Mouse (Mus musculus) erythroblast, adult 5-6 weeks (primary cell): ENCODE data around the gene Zgpat. TPM values are rescaled to one million over a fixed set of nuclear protein-coding genes. Genes with fewer than 3 reads are reported as not detected.

Experiments
- ATAC-seq: replicated peaks from 2 replicates; pipeline ENCODE4 v1.8.0; 2016; ENCODE audit warnings: moderate number of reproducible peaks, mild to moderate bottlenecking, moderate TSS enrichment, inconsistent platforms; ENCODE audit not compliant: poor library complexity, low FRiP score, severe bottlenecking
- total RNA-seq, 2 experiments: library from RNA; stranded (forward) in 1 of 2; stranded (reverse) in 1 of 2; fragments of 150-400 nt in 1 of 2; fragments of 200-764, 138-1000 nt in 1 of 2; gene quantifications; 2 replicates each; pipeline versions ENCODE4 v1.2.3 to v1.2.4; 2015 to 2017; ENCODE audit warnings: low replicate concordance in 2 of 2

Gene Zgpat
- total RNA-seq, 2 experiments from 2014 or later = 0.77 to 10.5 TPM

DNA sequence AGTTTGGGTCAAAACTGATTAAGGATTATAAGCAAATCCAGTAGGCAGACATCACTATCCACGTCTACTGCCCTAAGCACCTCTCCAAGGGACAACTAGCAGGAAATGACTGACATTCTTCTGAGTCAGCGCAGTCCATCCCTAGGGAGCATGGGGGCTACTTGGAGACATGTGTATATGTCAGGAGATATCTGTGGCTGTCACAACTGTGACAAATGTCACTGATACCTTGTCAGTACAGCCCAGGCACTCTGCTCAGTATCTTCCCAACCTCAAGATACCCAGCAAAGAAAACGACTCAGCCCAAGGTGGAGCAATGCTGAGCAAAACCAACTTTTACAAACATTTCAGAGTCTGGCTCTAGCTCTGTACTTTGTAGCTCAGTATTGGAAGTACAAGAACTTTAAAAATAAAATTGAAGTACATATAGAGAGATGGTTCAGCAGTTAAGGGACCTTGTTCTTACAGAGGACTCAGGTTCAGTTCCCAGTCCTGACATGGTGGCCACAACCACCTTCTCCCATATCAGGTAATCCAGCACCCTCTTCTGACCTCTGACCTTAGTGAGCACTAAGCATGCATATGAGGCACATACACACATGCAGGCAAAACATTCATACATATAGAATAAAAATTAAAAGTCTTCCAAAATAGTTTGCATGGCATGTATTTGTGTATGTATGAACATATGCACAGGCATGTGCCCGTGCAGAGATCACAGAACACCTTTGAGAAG is 56.3 kb downstream of the Zgpat start:
- ATAC-seq = peak; percentile 40

DNA sequence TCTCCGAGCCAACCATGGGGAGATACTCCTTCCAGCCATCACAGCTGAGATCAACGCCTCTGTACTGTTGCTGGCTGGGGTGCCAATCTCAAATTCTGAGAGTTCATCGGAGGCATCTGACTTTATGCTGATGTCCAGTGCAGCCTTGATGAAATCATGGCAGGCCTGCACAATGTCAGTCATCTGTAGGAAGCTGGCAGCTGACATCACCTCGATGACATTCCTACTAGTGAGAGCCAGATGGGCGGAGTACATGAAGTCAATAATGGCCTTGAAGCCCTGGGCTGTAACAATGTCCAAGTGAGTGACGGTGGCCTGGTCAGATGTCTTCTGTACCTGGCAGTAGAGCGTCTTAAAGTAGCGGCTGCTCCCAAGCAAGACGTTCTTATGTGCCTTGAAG is 59.1 kb downstream of the Zgpat start:
- no peak for ATAC-seq

Other genes starting within 250 kb of the Zgpat start
- gene Kcnq2, start 229.6 kb upstream of the Zgpat start, total RNA-seq (2015; ENCODE audit: low replicate concordance) = not detected in 2 replicates
- gene Kcnq2, start 229.6 kb upstream of the Zgpat start, total RNA-seq (2017; ENCODE audit: low replicate concordance) = not detected in 2 replicates
- gene Eef1a2, start 207.9 kb upstream of the Zgpat start, total RNA-seq (2015; ENCODE audit: low replicate concordance) = not detected in 2 replicates
- not detected in 2 replicates for gene Eef1a2, start 207.9 kb upstream of the Zgpat start, total RNA-seq (2017; ENCODE audit: low replicate concordance)
- gene Ppdpf, start 177.7 kb upstream of the Zgpat start, total RNA-seq (2015; ENCODE audit: low replicate concordance) = 45.6 and 74.6 TPM in 2 replicates
- gene Ppdpf, start 177.7 kb upstream of the Zgpat start, total RNA-seq (2017; ENCODE audit: low replicate concordance) = 3.9 and 6.9 TPM in 2 replicates
- gene Ptk6, start 162.1 kb upstream of the Zgpat start, total RNA-seq (2015; ENCODE audit: low replicate concordance) = 0.21 TPM in 1 of 2 replicates, not detected in the other
- gene Ptk6, start 162.1 kb upstream of the Zgpat start, total RNA-seq (2017; ENCODE audit: low replicate concordance) = 0.14 TPM in 1 of 2 replicates, not detected in the other
- gene Srms, start 151.7 kb upstream of the Zgpat start, total RNA-seq (2015; ENCODE audit: low replicate concordance) = not detected in 2 replicates
- not detected in 2 replicates for gene Srms, start 151.7 kb upstream of the Zgpat start, total RNA-seq (2017; ENCODE audit: low replicate concordance)
- gene Fndc11, start 144.9 kb upstream of the Zgpat start, total RNA-seq (2015; ENCODE audit: low replicate concordance) = 1.3 and 20.8 TPM in 2 replicates
- 0.98 and 1.4 TPM in 2 replicates for gene Fndc11, start 144.9 kb upstream of the Zgpat start, total RNA-seq (2017; ENCODE audit: low replicate concordance)
- 8.6 and 10.0 TPM in 2 replicates for gene Helz2, start 122.9 kb upstream of the Zgpat start, total RNA-seq (2015; ENCODE audit: low replicate concordance)
- gene Helz2, start 122.9 kb upstream of the Zgpat start, total RNA-seq (2017; ENCODE audit: low replicate concordance) = 11.8 and 12.1 TPM in 2 replicates
- gene Gmeb2, start 76.9 kb upstream of the Zgpat start, total RNA-seq (2015; ENCODE audit: low replicate concordance) = 23.6 and 24.6 TPM in 2 replicates
- 15.4 and 41.7 TPM in 2 replicates for gene Gmeb2, start 76.9 kb upstream of the Zgpat start, total RNA-seq (2017; ENCODE audit: low replicate concordance)
- not detected in 2 replicates for gene Stmn3, start 50.4 kb upstream of the Zgpat start, total RNA-seq (2015; ENCODE audit: low replicate concordance)
- not detected in 2 replicates for gene Stmn3, start 50.4 kb upstream of the Zgpat start, total RNA-seq (2017; ENCODE audit: low replicate concordance)
- 7.7 and 17.5 TPM in 2 replicates for gene Rtel1, start 45.2 kb upstream of the Zgpat start, total RNA-seq (2015; ENCODE audit: low replicate concordance)
- gene Rtel1, start 45.2 kb upstream of the Zgpat start, total RNA-seq (2017; ENCODE audit: low replicate concordance) = 19.9 and 23.7 TPM in 2 replicates
- 0.96 and 11.1 TPM in 2 replicates for gene Arfrp1, start 476 bp downstream of the Zgpat start, total RNA-seq (2015; ENCODE audit: low replicate concordance)
- 4.0 and 13.0 TPM in 2 replicates for gene Arfrp1, start 476 bp downstream of the Zgpat start, total RNA-seq (2017; ENCODE audit: low replicate concordance)
- 8.8 and 11.5 TPM in 2 replicates for gene Lime1, start 15.2 kb downstream of the Zgpat start, total RNA-seq (2015; ENCODE audit: low replicate concordance)
- 2.5 and 3.8 TPM in 2 replicates for gene Lime1, start 15.2 kb downstream of the Zgpat start, total RNA-seq (2017; ENCODE audit: low replicate concordance)
- gene Zbtb46, start 94.5 kb downstream of the Zgpat start, total RNA-seq (2015; ENCODE audit: low replicate concordance) = 1.9 and 2.9 TPM in 2 replicates
- 5.4 and 6.2 TPM in 2 replicates for gene Zbtb46, start 94.5 kb downstream of the Zgpat start, total RNA-seq (2017; ENCODE audit: low replicate concordance)
- gene Abhd16b, start 128.3 kb downstream of the Zgpat start, total RNA-seq (2015; ENCODE audit: low replicate concordance) = not detected in 2 replicates
- not detected in 2 replicates for gene Abhd16b, start 128.3 kb downstream of the Zgpat start, total RNA-seq (2017; ENCODE audit: low replicate concordance)
- gene Tpd52l2, start 132.2 kb downstream of the Zgpat start, total RNA-seq (2015; ENCODE audit: low replicate concordance) = 21.3 and 27.5 TPM in 2 replicates
- gene Tpd52l2, start 132.2 kb downstream of the Zgpat start, total RNA-seq (2017; ENCODE audit: low replicate concordance) = 25.3 and 41.0 TPM in 2 replicates
- 8.2 and 17.1 TPM in 2 replicates for gene Dnajc5, start 155.6 kb downstream of the Zgpat start, total RNA-seq (2015; ENCODE audit: low replicate concordance)
- gene Dnajc5, start 155.6 kb downstream of the Zgpat start, total RNA-seq (2017; ENCODE audit: low replicate concordance) = 12.7 and 14.8 TPM in 2 replicates
- 18.8 and 40.8 TPM in 2 replicates for gene Uckl1, start 220.0 kb downstream of the Zgpat start, total RNA-seq (2015; ENCODE audit: low replicate concordance)
- gene Uckl1, start 220.0 kb downstream of the Zgpat start, total RNA-seq (2017; ENCODE audit: low replicate concordance) = 11.6 and 16.0 TPM in 2 replicates
- 9.2 and 16.9 TPM in 2 replicates for gene Prpf6, start 226.9 kb downstream of the Zgpat start, total RNA-seq (2015; ENCODE audit: low replicate concordance)
- gene Prpf6, start 226.9 kb downstream of the Zgpat start, total RNA-seq (2017; ENCODE audit: low replicate concordance) = 21.0 and 30.1 TPM in 2 replicates
- gene Zfp512b, start 227.9 kb downstream of the Zgpat start, total RNA-seq (2015; ENCODE audit: low replicate concordance) = 2.1 and 6.3 TPM in 2 replicates
- 1.5 and 5.1 TPM in 2 replicates for gene Zfp512b, start 227.9 kb downstream of the Zgpat start, total RNA-seq (2017; ENCODE audit: low replicate concordance)
- 0.63 and 4.0 TPM in 2 replicates for gene Samd10, start 234.3 kb downstream of the Zgpat start, total RNA-seq (2015; ENCODE audit: low replicate concordance)
- gene Samd10, start 234.3 kb downstream of the Zgpat start, total RNA-seq (2017; ENCODE audit: low replicate concordance) = 0.56 and 1.9 TPM in 2 replicates